In the genomic region with DNA sequence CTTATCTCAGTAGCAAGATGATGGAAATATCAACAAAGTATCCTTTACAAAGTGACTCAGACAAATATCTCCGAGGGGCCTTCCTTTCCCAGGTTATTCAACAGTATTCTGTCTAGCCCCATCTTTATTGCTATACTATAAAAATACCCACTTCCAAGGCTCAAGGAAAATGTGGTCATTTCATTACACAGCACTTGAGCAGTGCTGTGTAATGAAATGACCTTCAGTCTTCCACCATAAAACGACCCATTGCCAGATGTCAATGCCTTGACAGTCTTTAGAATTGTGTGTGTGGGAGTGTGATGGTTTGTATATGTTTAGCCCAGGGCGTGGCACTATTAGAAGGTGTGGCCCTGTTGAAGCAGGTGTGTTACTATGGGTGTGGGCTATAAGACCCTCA, we compare ENCODE assay signal across 26 mouse cellular contexts.
"Had no signal": no experiment of that assay in that cellular context is flagged by ENCODE, and none has a peak within 500 bp of the region (broad histone marks: within the 10 kb centered on the region; RNA-seq: fewer than 3 reads in every experiment).

No protein-coding gene starts in this region.

- DNase-seq: gastrocnemius, postnatal 10 days; gastrocnemius, postnatal 25 days; heart, adult 2 months; heart, postnatal 4 days; kidney, adult 11 months; kidney, adult 2 months; kidney, adult 9 months; kidney, postnatal 14 days; kidney, postnatal 36 days; layer of hippocampus, adult 9-11 months; layer of hippocampus, postnatal 36 days; left cerebral cortex, postnatal 4 days had no signal

- H3K36me3 ChIP-seq: heart, embryonic 13.5 days; heart, embryonic 15.5 days; hindbrain, embryonic 10.5 days; hindbrain, embryonic 12.5 days; kidney, embryonic 15.5 days; limb, embryonic 13.5 days; limb, embryonic 15.5 days; liver, embryonic 12.5 days had no signal

- H3K27ac ChIP-seq: heart, adult 2 months; heart, embryonic 13.5 days; heart, embryonic 15.5 days; hindbrain, embryonic 10.5 days; hindbrain, embryonic 12.5 days; hindbrain, embryonic 14.5 days; kidney, embryonic 15.5 days; kidney, postnatal 0 days; limb, embryonic 13.5 days; limb, embryonic 15.5 days; liver, embryonic 12.5 days; liver, embryonic 14.5 days had no signal

- H3K4me3 ChIP-seq: heart, adult 2 months; heart, embryonic 13.5 days; heart, embryonic 15.5 days; hindbrain, embryonic 10.5 days; hindbrain, embryonic 12.5 days; kidney, embryonic 15.5 days; limb, embryonic 13.5 days; limb, embryonic 15.5 days; liver, embryonic 12.5 days had no signal

- H3K9me3 ChIP-seq: heart, embryonic 13.5 days; heart, embryonic 15.5 days; hindbrain, embryonic 10.5 days; hindbrain, embryonic 12.5 days; kidney, embryonic 15.5 days; limb, embryonic 13.5 days; limb, embryonic 15.5 days; liver, embryonic 12.5 days had no signal

- ATAC-seq: hindbrain, embryonic 16.5 days; inflammation-experienced regulatory T-cells, adult 6 months; liver, embryonic 12.5 days had no signal

- H3K27me3 ChIP-seq: heart, embryonic 13.5 days; heart, embryonic 15.5 days; hindbrain, embryonic 12.5 days; kidney, embryonic 15.5 days; limb, embryonic 13.5 days; limb, embryonic 15.5 days; liver, embryonic 12.5 days had no signal

- H3K4me2 ChIP-seq: heart, embryonic 11.5 days; heart, embryonic 13.5 days; heart, embryonic 15.5 days; hindbrain, embryonic 12.5 days; hindbrain, embryonic 14.5 days; kidney, embryonic 15.5 days; limb, embryonic 13.5 days; limb, embryonic 15.5 days; liver, embryonic 12.5 days had no signal

- H3K9ac ChIP-seq: heart, embryonic 13.5 days; heart, embryonic 15.5 days; hindbrain, embryonic 12.5 days; hindbrain, embryonic 14.5 days; kidney, embryonic 15.5 days; limb, embryonic 13.5 days; limb, embryonic 15.5 days; liver, embryonic 12.5 days; liver, embryonic 14.5 days had no signal

- H3K4me1 ChIP-seq: heart, embryonic 13.5 days; heart, embryonic 15.5 days; hindbrain, embryonic 10.5 days; hindbrain, embryonic 12.5 days; kidney, embryonic 15.5 days; limb, embryonic 13.5 days; limb, embryonic 15.5 days had no signal
